Mouse (Mus musculus) liver, postnatal 0 days (tissue): ENCODE measurements around the gene Shisa5. TPM values are rescaled to one million over a fixed set of nuclear protein-coding genes. Genes with fewer than 3 reads are reported as not detected.

Source experiments
- ATAC-seq: fragments of 200-750 bp; cut with Nextera tagmentation; 2 replicates; pipeline ENCODE4 v1.8.0; 2017; ENCODE audit warnings: mild to moderate bottlenecking, moderate library complexity
- DNase-seq: peaks from one replicate; pipeline ENCODE4 v3.0.0-alpha.2; 2016
- H3K27ac ChIP-seq: fragments of 300-500 bp; sonication (generic); 2 replicates; pipeline ENCODE4 v1.5.1; 2014; ENCODE audit warnings: antibody characterized with exemption, moderate library complexity, mild to moderate bottlenecking, low read depth
- H3K27me3 ChIP-seq: fragments of 300-500 bp; sonication (generic); 2 replicates; pipeline ENCODE4 v1.6.1; 2014; ENCODE audit warnings: low read length, control low read depth, mixed read lengths; ENCODE audit not compliant: insufficient read depth
- H3K36me3 ChIP-seq: fragments of 300-500 bp; sonication (generic); replicated peaks from 2 replicates; pipeline ENCODE4 v1.6.1; 2014; ENCODE audit warnings: mild to moderate bottlenecking, control low read depth, low read length, moderate library complexity, mixed read lengths; ENCODE audit not compliant: insufficient read depth
- H3K4me1 ChIP-seq: fragments of 300-500 bp; sonication (generic); 2 replicates; pipeline ENCODE4 v1.6.1; 2014; ENCODE audit warnings: antibody characterized with exemption, mild to moderate bottlenecking, control low read depth; ENCODE audit not compliant: insufficient read depth
- H3K4me2 ChIP-seq: fragments of 300-500 bp; sonication (generic); 2 replicates; pipeline ENCODE4 v1.6.1; 2014; ENCODE audit warnings: low read depth, mild to moderate bottlenecking, low read length, moderate library complexity, mixed read lengths
- H3K4me3 ChIP-seq: fragments of 300-500 bp; sonication (generic); 2 replicates; pipeline ENCODE4 v1.5.1; 2014; ENCODE audit warnings: low read depth, low read length
- H3K9ac ChIP-seq: fragments of 300-500 bp; sonication (generic); replicated peaks from 2 replicates; pipeline ENCODE4 v1.6.1; 2014; ENCODE audit warnings: mild to moderate bottlenecking, moderate library complexity
- H3K9me3 ChIP-seq: fragments of 300-500 bp; sonication (generic); 2 replicates; pipeline ENCODE4 v1.6.1; 2016; ENCODE audit warnings: mild to moderate bottlenecking, control low read depth, low read length, mixed read lengths
- CTCF ChIP-seq: sonication (generic); IDR thresholded peaks from 2 replicates; pipeline ENCODE4 v1.5.1; 2016; ENCODE audit warnings: antibody characterized with exemption, low read depth
- EP300 ChIP-seq: IDR thresholded peaks from 2 replicates; pipeline ENCODE4 v1.6.1; 2016; ENCODE audit warnings: antibody characterized with exemption, low read depth, mild to moderate bottlenecking
- WGBS: fragments of 180-500 bp; shearing (Covaris S2); extraction: QIAGEN DNeasy Blood & Tissue Kit; methylation state at CpG from one replicate; pipeline ENCODE4 v1.1.7; 2014; ENCODE audit not compliant: insufficient replicate concordance; 5-methylcytosine and 5-hydroxymethylcytosine counted together
- polyA plus RNA-seq: library from polyadenylated mRNA; unstranded; fragments of >200 nt; fragmentation: Nextera tagmentation; extraction: Ambion mirVana; gene quantifications from 2 replicates; pipeline ENCODE4 v1.2.1, GENCODE M21; 2015

Shisa5 gene
- polyA plus RNA-seq, 1 experiment from 2014 or later, result 35.0 TPM

DNA sequence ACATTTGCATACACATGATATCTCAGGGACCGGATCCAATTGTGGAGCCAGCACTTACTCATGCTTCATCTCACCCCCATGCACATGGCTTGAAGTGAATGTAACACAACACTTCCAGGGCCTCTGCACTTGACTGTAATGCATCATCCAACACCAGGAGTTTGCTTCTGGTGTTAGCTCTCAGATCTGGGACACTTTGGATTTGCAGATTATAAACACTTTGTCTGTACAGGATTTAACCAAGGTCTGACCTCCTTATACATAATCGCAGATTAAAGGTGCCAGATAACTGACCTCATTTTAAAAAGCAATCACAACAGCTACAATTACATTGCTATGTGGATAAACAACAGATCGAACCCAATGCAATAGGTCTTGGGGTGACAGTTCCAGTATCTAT lies 42.2 kb downstream of the Shisa5 start:
- TF ChIP-seq CTCF (no peak), EP300 (no peak)
- Histone ChIP-seq H3K4me2 (peak overlapping the region; percentile 77; the same call in 1 of the 2 replicates), H3K27me3 (no peaks in the 10 kb centered on the region), H3K4me3 (no peak overlapping the region), H3K9me3 (no peaks in the 10 kb centered on the region), H3K9ac (no peak overlapping the region), H3K4me1 (peaks cover 19% of the 10 kb centered on the region), H3K27ac (no peak overlapping the region), H3K36me3 (no peaks in the 10 kb centered on the region; the same call in 1 of the 2 replicates)
- no peak for ATAC-seq
- no peak for DNase-seq
- 80% methylated on average over 3 of the region's 3 CpGs for WGBS

GRCm38 (mm10) chr9:109081749-109082123 lies 43.4 kb downstream of the Shisa5 start:
- Histone ChIP-seq H3K36me3 (no peaks in the 10 kb centered on the region; the same call in 1 of the 2 replicates), H3K9me3 (no peaks in the 10 kb centered on the region), H3K9ac (peak overlapping the region; percentile 83), H3K4me3 (peak overlapping the region; percentile 70), H3K27me3 (no peaks in the 10 kb centered on the region), H3K4me1 (peaks cover 19% of the 10 kb centered on the region), H3K27ac (peak overlapping the region; percentile 73), H3K4me2 (peak overlapping the region; percentile 77)
- DNase-seq, result no peak
- peak; percentile 8; the same call in 1 of the 2 replicates for ATAC-seq
- WGBS, result 3% methylated on average over 11 of the region's 11 CpGs
- TF ChIP-seq CTCF (no peak), EP300 (no peak)

DNA sequence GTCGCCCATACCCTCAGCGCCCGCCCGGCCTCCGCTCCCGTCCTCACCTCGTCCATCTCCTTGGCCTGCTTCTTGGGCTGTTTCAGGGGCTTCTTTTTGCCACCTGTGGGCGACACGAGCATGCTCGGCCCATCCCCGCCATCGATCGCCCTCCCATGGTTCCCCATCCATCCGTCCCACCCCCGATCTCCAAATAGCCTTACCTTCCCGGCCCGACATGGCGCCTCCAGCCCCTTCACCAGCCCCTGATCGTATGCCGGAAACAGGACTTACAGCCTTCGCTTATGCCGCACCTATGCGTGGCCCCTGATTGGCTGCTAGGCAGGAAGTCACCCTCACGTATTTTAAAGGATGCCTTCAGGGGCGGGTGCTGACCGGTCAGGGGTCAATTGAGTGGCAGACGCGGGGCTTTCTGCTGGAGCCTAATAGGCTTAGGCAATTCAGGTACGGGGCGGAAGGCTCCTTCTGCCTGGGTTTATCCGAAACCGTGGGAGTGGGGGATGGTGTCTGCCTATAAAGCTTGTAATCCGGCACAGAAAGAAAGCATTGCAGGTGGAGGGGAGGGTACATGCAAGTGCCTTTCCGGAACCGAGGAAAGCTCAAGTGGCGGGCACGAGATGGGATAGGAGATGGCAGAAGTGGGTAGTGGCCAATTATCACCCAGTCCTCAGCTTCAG lies 43.9 kb downstream of the Shisa5 start, which contains the start of the genes Ccdc51 and Tma7:
TSS of gene Ccdc51 (plus strand) at position 370 of the 677 bp plus-strand sequence.
TSS of gene Tma7 (minus strand) at position 464 of the 677 bp plus-strand sequence.
- ATAC-seq, result peak; percentile 99
- Histone ChIP-seq H3K9me3 (no peaks in the 10 kb centered on the region), H3K27me3 (no peaks in the 10 kb centered on the region), H3K36me3 (no peaks in the 10 kb centered on the region; the same call in 1 of the 2 replicates), H3K4me1 (peaks cover 19% of the 10 kb centered on the region), H3K9ac (peak within 1 kb of the TSS; percentile 83), H3K27ac (peak within 1 kb of the TSS; percentile 73), H3K4me3 (peak within 1 kb of the TSS; percentile 70), H3K4me2 (peak within 1 kb of the TSS; percentile 77)
- peak; percentile 87 for DNase-seq
- under 1% methylated on average over 37 of the region's 37 CpGs for WGBS
- TF ChIP-seq EP300 (no peak; the same call in 1 of the 2 replicates), CTCF (0 out of 2 replicates have a peak, but pooled peaks have one; percentile 3)

DNA sequence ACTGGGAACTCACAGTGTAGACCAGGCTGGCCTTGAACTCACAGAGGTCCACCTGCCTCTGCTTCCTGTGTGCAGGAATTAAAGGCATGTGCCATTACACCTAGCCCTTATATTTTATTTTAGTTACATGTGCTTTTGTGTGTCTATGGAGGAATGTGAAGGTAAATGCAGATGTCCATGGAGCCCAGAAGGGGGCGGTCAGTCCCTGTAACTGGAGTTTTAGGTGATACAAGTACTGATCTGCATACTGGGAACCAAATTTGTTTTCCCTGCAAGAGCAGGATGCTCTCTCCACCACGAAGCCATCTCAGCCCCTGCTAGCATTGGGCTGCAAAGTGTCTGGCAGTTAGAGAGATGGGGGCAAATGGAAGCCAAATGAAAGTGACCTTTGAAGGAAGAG lies 46.6 kb downstream of the Shisa5 start:
- H3K36me3 ChIP-seq, result no peaks in the 10 kb centered on the region; the same call in 1 of the 2 replicates
- ATAC-seq (no peak), DNase-seq (no peak)
- no peak overlapping the region for H3K4me3 ChIP-seq
- H3K9ac ChIP-seq, result no peak overlapping the region
- no peaks in the 10 kb centered on the region for H3K9me3 ChIP-seq
- H3K4me1 ChIP-seq, result peaks cover 20% of the 10 kb centered on the region
- H3K4me2 ChIP-seq, result no peak overlapping the region
- peak; percentile 67 for TF ChIP-seq CTCF
- TF ChIP-seq EP300, result no peak
- no peaks in the 10 kb centered on the region for H3K27me3 ChIP-seq
- H3K27ac ChIP-seq, result no peak overlapping the region
- WGBS, result 33% methylated on average over 2 of the region's 2 CpGs

GRCm38 (mm10) chr9:109087987-109088386 lies 49.6 kb downstream of the Shisa5 start:
- 25% methylated on average over 5 of the region's 5 CpGs for WGBS
- ATAC-seq (no peak), DNase-seq (peak; percentile 12)
- Histone ChIP-seq H3K27ac (no peak overlapping the region), H3K36me3 (peaks cover 8% of the 10 kb centered on the region; the same call in 1 of the 2 replicates), H3K4me1 (peaks cover 13% of the 10 kb centered on the region), H3K4me3 (no peak overlapping the region), H3K9ac (no peak overlapping the region), H3K9me3 (no peaks in the 10 kb centered on the region), H3K4me2 (no peak overlapping the region), H3K27me3 (no peaks in the 10 kb centered on the region)
- TF ChIP-seq EP300 (no peak), CTCF (peak; percentile 69)

- 65% methylated on average over 15 of the region's 15 CpGs for WGBS
- TF ChIP-seq CTCF, result no peak
- TF ChIP-seq EP300, result no peak
- ATAC-seq, result no peak
- H3K4me3 ChIP-seq, result no peak overlapping the region
- H3K9ac ChIP-seq, result no peak overlapping the region
- no peak for DNase-seq
- peaks cover 8% of the 10 kb centered on the region; the same call in 1 of the 2 replicates for H3K36me3 ChIP-seq
- H3K27ac ChIP-seq, result peak overlapping the region; percentile 29
- H3K27me3 ChIP-seq, result peaks cover 15% of the 10 kb centered on the region
- H3K9me3 ChIP-seq, result no peaks in the 10 kb centered on the region
- H3K4me1 ChIP-seq, result peaks cover 17% of the 10 kb centered on the region
- 0 out of 2 replicates have a peak overlapping the region, but pooled peaks have one; percentile 4 for H3K4me2 ChIP-seq
Measured at GRCm38 (mm10) chr9:109090446-109090845, 52.1 kb downstream of the Shisa5 start.
